Mouse (Mus musculus): Measurements from ENCODE around the gene Tspan5.

DNA sequence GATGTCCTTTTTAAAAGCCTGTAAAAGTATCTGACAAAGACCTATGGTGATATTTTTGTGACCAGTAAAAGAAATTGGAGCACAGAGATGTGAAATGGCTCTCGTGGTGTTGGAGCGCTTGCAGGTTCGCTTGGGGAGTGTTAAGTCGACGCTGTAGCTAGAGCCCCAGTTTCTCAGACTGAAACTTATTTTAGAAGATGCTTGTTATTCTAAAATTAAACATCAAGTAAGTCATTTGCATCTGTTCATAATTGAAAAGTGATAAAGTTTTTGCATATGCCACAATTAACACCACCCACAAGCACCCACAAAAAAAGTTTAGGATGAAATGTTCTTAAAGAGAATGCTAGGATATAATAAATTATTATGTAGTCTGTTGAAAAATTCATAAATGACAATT, 6.0 kb downstream of the Tspan5 start:
- TF ChIP-seq EP300 (IDR thresholded peaks at IDR 0.05; ENCODE audit: low read depth in 1 of 2, low read length in 2 of 2) (no peak), CTCF (IDR thresholded peaks at IDR 0.05 in 2 of 3, conservative IDR thresholded peaks at IDR 0.05 in 1 of 3; ENCODE audit: control insufficient read depth in 1 of 3, insufficient read depth in 1 of 3, low read depth in 2 of 3, low read length in 3 of 3, poor library complexity in 1 of 3, severe bottlenecking in 1 of 3) (no peak), USF2 (IDR thresholded peaks at IDR 0.05; ENCODE audit: borderline replicate concordance in 1 of 2, insufficient read depth in 1 of 2, low read depth in 1 of 2, low read length in 2 of 2) (no peak), TCF12 (IDR thresholded peaks at IDR 0.05; ENCODE audit: low read depth, low read length) (no peak), POLR2A (IDR thresholded peaks at IDR 0.05; ENCODE audit: control insufficient read depth in 1 of 2, insufficient read depth in 1 of 2, low read depth in 1 of 2, low read length in 2 of 2, poor library complexity in 1 of 2) (no peak), GATA1 (IDR thresholded peaks at IDR 0.05; ENCODE audit: low read depth, low read length) (no peak)

Measured in MEL (cell line).